Mouse (Mus musculus) hindlimb bud, embryonic 11.5 days (tissue): ENCODE data around the gene Rxrg.

Experiments used
- DNase-seq: peaks from one replicate; pipeline ENCODE4 v3.0.0-alpha.2; 2012; ENCODE audit warnings: low read depth, low spot score; ENCODE audit errors: extremely low spot score

Rxrg gene

GRCm38 (mm10) chr1:167644866-167645537 lies 46.8 kb downstream of the Rxrg start:
- DNase-seq = no peak

- DNase-seq = no peak
These were observed 50.5 kb downstream of the Rxrg start for GRCm38 (mm10) chr1:167648670-167649069.

- no peak for DNase-seq
These were observed 51.0 kb downstream of the Rxrg start for GRCm38 (mm10) chr1:167649122-167649633.

GRCm38 (mm10) chr1:167652336-167652735 lies 54.2 kb downstream of the Rxrg start:
- DNase-seq = no peak

- DNase-seq = no peak
These were observed 60.9 kb downstream of the Rxrg start for GRCm38 (mm10) chr1:167659065-167659464.

- DNase-seq = no peak
These were observed 62.4 kb downstream of the Rxrg start for GRCm38 (mm10) chr1:167660521-167661101.

- DNase-seq = no peak
These were observed 62.9 kb downstream of the Rxrg start for GRCm38 (mm10) chr1:167661123-167661522.

GRCm38 (mm10) chr1:167663136-167663535 lies 65.0 kb downstream of the Rxrg start:
- DNase-seq = no peak

- no peak for DNase-seq
These were observed 71.6 kb downstream of the Rxrg start for GRCm38 (mm10) chr1:167669796-167670195.

- no peak for DNase-seq
These were observed 74.3 kb downstream of the Rxrg start for GRCm38 (mm10) chr1:167672433-167672987.

- DNase-seq = no peak
These were observed 80.9 kb downstream of the Rxrg start for GRCm38 (mm10) chr1:167679061-167679460.

GRCm38 (mm10) chr1:167688001-167688346 lies 89.8 kb downstream of the Rxrg start:
- DNase-seq = no peak

- DNase-seq = no peak
These were observed 90.4 kb downstream of the Rxrg start for GRCm38 (mm10) chr1:167688347-167689231.

GRCm38 (mm10) chr1:167689232-167689261 lies 90.9 kb downstream of the Rxrg start, which contains the start of gene Lmx1a:
TSS of gene Lmx1a (plus strand) at chr1:167689237.
- DNase-seq = no peak
